Mouse (Mus musculus) heart, adult 11 months (tissue): ENCODE results near the gene Gm17490.
A peak's percentile ranks its signal among the peaks of the same experiment; 100 is the strongest.

Experiments used
- DNase-seq: peaks from one replicate; pipeline ENCODE4 v3.0.0; 2022

Gm17490 gene

DNA sequence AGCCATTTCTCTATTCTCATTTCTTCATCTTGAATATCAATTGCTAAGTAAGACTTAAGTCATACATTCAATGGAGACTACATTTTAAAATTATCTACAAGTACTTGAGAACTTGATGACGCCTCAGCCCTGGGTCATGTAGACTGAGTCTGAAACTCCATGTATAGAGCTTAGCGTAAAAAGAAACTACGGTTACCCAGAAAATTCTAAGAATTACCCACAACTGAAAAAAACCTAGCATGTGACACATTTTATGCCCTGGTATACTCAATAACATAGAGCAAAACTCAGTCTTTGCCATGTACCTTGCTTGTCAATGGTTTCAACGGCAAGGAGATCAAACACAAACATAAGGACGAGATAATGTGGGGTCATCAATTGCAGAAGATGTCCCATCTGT, at the start of gene Gm17490:
Gene Gm17490 (minus strand): TSS at position 375 of the 400 bp plus-strand sequence.
- DNase-seq = no peak

DNA sequence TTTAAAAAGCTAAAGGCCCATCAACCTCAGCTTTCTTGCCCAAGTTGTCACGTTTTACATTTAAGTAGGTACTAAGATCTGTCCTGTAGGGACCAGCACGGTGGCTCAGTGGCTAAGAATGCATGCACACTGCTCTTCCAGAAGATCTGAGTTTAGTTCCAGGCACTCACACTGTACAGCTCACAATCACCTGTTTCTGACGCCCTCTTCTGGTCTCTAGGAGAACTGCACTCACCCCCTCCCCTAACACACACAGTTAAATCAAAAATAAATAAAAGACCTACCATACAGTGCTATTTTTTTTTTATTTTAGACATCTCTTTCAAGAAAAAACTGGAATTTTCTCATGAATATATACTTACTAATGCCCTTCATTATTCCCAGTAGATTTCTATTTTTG, 46.1 kb upstream of the Gm17490 start:
- peak; percentile 19 for DNase-seq

DNA sequence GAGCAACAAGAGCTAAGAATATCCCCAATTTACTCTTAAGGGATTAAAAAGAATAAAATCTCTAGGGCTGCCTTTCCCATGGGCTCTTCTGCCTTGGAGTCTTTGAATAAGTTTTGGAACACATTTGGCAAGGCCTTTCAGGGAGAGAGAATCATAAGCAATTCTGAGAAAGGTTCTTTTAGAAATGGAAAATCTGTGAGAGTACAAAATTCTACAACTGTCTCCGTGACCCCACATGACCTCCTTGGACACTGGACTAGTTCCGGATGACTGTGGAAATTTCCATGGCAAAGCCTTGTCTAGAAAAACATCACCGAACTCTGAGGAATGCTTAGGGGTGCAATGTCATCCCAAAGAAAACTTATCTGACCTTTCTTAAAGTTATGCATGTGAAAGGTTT, 39.3 kb upstream of the Gm17490 start:
- DNase-seq = peak; percentile 92

DNA sequence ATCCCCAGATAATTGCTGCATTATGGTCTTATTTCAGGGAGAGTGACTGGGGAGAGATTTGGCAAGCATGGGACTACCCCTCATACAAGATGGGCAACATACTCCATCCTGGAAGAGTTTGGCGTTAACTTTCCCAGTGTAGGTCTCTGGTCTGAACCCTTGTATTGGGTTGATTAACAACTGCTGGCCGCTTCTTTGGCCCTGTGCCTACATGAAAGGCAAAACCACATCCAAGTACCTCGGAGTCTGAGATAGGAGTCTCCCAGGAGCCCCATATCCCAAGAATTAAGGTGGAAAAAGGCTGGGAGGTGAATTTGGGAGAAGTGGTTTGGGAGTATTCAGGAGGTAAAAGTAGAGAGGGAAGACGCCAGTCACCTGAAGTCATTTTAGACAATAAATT, 38.7 kb upstream of the Gm17490 start:
- DNase-seq = peak; percentile 90

DNA sequence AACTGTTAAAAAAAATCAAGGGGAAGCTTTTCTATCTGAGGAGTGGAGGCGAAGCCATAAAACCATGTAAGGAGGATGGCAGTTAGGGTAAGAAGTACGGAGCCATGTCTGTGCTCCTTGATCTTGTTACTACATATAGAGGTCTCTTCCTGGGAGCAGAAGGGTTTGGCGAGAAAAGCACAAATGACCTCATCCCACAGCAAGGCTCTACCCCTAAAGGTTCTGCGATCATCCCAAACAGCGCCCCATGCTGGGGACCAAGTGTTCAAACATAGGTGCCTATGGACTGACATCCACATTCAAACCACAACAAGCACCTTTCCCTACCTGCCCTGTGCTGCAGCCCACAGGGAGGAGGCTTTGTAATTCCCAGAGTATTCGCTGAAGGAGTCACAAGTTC, 38.3 kb upstream of the Gm17490 start:
- DNase-seq = peak; percentile 87

DNA sequence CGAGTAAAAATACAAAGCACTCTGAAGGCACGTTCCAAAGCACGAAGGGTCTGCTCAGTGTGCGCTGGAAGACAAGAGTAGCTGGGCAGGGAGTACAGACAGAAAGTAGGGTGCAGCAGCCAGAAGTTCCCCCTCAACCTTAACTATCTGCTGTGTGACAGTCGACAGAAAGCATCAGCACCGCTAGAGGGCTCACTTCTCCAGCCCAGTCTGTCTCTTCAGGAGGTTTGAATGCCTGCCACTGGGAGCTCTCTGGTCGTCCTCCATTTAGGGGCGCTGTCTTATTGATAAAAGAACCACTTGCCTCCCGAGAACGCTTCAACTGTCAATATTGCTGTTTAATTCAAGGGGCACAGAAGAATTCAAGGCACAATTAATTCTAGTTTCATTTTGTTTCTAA, 37.9 kb upstream of the Gm17490 start:
- peak; percentile 97 for DNase-seq

DNA sequence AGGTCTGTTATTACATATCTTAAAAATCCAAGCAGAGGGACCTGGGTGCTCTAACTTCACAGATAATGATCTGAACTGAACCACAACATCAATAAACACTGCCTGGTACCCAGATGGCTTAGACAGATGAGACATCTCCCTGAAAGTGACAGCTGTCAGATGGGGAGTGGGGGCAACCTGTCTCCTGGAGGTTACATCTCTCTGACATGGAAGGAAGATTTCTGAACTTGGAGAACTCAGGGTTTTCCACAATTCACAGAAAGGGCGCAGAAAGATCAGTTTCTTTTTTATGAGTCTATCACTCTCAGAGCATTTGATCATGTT, 36.8 kb upstream of the Gm17490 start:
- no peak for DNase-seq

DNA sequence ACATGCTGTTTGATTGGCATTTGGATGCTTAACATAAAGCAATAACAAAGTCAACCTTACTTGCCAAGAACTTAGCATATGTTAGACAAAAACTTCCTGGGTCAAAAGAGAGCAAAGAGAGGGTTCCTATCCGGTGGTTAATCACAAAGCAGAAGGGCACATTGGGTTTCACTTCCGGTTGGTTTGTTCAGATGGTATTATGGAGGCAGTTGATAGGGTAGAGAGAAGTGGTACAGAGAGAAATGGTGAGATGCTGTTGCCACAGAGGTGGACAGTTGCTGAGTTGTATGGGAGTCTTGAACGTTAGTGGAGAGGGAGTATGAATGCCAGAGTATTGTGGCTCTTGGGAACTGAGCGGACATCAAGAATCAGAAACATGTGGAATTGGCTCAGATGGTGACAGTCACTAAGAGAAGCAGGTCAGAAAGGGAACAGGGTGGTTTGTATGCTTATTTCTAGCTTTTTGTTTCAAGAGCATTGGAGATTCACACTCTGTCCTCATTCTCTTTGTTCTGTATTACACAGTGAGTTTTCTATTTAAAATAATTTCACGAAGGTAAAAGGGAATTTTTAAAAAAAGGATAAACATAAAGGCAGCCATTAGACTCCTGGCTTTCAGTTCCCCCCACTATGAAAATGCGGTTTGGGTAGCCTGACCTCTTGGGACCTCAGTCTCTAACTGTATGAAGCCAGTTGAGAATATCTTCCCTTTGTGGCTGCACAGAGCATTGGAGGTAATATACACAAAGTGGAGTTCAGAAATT, 36.3 kb upstream of the Gm17490 start:
- no peak for DNase-seq

DNA sequence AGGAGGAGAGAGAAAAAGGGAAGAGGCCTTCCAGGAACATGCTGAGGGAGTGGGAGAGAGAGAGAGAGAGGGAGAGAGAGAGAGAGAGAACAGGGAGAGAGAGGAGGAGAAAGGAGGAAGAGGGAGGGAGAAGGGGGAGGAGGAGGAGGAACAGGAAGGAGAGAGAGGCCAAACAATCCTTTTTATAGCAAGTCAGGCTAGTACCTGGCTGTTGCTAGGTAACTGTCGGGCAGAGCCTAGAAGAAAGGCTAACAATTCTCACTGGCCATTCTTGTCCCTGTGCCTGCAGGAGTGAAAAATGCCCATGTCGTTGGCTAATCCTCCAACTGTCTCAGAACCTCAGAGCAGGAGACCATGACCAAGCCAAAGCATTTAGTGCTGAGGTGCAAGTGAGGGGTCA, 33.2 kb upstream of the Gm17490 start:
- no peak for DNase-seq

DNA sequence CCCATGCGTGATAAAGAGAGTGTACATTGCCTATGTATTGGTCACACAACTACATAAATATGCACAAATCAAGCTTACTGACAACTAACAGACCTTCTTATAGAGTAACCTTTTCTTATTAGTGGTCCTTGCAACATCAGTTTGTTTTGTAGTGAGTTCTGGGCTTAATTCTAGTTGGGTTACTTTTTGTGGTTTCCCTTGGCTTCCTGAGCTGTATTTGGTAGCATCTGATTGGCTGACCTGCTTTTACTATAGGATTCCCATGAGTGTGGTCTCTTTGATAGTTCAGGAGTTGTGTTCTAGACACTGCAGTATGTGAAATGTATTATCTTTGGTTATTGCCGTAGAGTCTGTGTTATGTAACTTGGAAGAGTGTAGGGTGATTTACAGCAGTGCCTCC, 31.5 kb upstream of the Gm17490 start:
- no peak for DNase-seq

DNA sequence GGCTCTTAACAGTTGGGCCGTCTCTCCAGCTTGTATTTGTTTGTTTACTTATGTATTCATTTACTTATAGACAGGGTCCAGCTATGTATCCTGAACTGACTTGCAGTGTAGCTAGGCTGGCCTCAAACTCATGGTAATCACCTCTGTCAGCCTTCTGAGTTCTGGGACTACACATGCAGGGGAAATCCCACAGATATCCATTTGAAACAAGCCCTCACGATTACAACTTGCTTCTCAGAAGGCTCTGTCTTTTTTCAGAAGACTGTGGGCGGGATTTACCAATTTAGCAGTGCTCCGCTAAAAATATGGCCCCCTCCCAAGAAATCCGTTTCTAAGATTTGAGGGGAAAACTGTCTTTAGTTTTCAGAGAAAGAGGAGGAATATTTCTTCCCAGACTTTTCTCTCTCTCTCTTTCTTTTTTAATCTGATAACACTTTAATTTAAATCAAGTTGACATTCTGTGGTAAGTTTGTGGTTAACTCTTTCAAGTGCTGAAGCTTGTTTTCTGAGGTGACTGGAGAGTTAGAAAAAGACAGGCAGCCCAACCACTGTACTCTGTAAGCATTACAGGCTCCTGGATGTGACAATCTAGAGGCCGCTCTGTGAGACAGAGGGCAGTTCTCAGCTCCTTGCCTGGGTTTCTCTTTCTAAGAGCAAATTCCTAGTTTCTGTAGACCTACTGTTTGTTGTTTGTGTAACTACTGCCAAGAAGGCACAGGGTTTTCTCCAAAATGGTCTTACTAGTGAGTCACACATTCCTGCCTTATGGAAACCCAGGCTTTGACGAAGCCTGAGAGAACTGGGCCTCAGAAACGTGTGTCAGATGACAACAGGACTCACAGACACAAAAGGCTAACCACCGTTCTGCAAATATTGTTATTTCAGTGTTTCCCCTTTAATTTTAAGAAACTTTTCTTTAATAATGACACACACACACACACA, 29.2 kb upstream of the Gm17490 start:
- DNase-seq = no peak

DNA sequence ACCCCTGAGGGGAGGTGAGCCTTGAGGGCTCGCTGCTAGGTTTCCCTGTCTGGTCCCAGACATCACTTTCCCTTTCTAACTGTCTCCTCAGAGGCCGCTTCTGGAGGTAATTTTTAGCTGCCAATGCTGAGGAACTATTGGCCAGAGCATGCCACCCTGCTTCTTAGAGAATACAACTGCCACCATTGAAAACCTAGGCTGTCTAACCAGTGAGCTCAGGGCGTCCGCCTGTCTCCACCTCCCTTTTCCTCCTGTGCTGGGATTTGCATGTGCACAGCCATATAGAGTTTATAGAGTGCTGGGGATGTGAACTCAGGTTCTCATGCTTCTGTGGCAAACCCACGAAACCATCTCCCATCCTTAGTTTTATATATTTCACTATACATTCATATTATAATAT, 27.7 kb upstream of the Gm17490 start:
- DNase-seq = no peak

DNA sequence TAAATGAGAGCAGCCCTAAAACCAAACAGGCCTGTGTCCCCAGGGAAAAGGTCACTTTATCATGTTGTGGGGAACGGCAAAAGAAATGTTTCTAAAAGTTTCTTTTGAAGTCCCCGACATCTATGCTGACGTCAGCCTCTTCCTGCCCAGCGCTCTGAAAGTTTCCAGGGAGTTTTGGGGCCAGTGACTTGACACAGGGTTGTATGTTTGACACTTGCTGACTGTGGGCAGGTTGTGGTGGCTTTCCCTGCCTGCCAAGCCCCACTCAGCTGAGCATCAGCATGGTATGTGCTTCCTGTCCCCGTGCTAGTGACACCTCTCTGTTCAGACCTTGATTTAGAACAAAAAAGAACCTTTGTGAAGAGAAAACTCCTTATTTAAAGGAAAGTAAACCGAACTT, 27.3 kb upstream of the Gm17490 start:
- DNase-seq = no peak

DNA sequence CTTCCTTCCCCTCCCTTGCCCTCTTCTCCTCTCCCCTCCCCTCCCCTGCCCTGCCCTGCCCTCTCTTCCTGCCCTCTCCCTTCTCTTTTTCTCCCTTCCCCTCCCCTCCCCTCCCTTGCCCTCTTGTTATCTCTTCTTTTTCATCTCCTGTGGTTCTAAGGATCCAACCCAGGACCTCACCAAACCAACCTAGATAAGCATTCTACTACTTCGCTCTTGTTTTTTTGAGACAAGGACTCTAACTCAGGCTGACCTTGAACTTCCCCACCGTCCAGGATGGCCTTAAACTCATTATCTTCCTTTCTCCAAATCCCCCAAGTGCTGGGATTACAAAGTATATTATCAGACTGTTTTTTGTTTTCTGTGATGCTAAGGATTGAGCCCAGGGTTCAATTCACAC, 26.7 kb upstream of the Gm17490 start:
- DNase-seq = no peak

DNA sequence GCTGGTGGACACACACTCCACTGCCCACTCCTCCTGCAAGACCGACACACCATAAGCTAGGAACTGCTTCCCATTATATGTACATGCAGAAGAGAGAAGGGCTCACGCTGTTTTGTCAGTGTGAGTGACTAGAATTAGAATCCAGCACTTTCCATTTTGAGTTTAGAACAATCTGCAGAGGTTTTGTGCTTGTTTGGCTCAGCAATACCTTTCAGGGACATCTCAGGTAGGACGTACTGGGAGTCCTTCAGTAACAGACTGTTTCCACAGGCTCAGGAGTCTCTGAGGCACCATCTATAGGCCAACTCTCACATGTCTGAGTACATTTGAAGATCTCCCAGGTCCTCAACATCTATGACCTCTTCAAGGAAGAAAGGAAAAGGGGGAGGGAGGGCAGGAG, 26.1 kb upstream of the Gm17490 start:
- DNase-seq = no peak

DNA sequence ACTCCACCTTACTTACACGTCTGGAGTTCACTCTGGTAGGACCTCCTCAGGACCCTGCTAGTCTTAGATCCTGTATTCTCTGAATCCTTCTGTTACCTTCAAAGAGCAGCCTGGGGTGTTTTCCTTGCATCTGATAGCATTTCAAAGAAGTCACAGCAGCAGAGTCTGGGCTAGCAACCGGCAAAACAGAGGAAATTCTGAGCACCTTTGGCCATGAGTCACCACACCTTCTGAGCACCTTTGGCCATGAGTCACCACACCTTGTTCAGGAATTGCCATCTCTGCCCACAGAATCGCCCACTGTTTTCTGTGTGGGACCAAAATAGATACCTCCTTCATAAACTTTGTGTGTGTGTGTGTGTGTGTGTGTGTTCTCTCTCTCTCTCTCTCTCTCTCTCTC, 25.4 kb upstream of the Gm17490 start:
- no peak for DNase-seq

DNA sequence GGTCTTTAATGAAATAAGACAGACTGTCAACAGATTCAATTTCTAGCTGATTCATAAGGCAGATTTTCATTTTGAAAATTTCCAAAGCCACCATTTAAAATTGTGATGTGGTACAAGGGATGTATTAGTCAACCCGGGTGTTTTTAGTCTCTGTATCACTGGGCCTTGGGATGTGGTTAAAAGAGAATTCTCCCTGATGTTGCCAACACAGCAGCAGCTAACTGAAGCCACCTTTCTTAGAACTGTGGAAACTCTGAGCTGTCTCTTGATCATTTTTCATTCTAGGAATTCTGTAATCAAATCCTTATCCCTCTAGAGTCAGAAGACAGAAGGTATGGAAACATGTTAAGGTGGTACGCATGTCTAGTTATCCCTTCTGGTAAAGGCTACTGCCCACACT, 19.2 kb upstream of the Gm17490 start:
- DNase-seq = no peak

DNA sequence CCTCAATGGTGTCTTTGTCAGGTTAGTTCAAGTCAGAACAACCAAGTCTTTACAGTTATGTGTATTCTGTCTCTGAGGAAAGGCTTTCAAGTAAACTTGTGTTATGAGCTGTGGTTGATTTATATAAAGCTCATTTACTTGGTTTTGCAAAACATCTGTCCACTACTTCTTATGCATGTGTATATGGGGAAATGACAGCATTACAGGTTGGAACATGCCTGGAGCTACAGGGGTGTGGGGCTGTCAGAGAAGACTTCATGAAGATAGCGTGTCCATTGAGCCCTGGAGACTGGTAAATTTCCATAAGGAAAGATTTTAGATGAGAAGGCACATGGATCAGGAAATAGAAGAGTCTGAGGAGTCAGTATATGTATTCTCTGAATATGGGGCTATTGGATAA, 18.0 kb upstream of the Gm17490 start:
- no peak for DNase-seq

DNA sequence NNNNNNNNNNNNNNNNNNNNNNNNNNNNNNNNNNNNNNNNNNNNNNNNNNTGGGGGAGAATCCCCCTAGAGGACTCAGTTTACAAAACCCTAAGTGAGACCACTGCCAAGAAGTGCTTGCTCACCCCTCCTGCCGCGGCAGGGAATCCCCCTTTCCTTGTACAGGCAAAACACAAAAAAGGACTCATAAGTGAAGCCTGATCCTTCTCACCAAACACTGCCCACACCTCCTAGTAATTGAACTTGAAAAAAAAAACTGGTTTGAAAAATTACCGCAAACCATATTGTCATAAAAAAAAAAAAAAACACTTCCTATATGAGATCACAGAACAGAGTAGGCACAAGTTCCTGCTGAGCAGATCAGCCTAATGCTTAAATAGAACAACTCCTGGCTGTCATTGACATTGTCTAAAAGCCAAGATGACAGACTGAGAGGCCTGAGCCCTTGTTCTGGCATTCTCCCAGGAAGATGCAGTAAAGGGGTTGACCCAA, 16.4 kb upstream of the Gm17490 start, which contains the start of gene Il2ra:
Gene Il2ra (plus strand): TSS at position 357 of the 491 bp plus-strand sequence.
- DNase-seq = no peak

DNA sequence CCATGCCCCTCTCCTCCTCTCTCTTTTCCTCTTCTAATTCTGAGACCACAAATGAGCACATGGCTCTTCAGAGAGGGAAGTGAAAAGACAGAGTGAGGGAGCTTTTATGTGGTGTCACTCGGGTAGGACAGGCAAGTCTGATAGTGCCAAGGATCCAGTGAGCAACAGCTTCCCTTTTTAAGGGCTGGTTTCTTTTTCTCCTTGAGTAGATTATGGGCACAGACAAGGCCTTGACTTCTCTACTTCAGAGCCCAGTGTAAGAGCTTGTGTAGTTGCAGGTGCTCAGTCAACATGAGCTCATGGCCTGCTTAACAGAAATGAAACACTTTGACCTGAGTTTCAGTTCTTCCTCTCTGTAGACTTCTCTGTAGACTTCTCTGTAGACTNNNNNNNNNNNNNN, 11.1 kb upstream of the Gm17490 start:
- peak; percentile 91 for DNase-seq

DNA sequence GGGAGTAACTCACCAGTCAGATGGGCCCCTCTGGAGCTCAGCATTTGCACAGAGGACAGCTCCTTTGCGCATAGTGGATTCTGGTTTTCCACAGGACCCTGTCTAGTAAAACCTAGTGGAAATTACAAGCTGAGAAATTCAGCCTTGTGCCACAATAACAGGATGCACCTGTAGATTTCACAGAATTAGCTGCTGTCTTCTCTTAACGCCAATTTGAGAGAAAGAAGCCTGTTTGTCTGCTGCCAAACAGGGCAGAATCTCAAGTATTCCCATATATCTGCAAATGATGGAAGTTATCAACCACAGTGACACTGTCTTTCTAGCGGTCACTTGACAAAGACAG, 10.0 kb upstream of the Gm17490 start:
- no peak for DNase-seq

DNA sequence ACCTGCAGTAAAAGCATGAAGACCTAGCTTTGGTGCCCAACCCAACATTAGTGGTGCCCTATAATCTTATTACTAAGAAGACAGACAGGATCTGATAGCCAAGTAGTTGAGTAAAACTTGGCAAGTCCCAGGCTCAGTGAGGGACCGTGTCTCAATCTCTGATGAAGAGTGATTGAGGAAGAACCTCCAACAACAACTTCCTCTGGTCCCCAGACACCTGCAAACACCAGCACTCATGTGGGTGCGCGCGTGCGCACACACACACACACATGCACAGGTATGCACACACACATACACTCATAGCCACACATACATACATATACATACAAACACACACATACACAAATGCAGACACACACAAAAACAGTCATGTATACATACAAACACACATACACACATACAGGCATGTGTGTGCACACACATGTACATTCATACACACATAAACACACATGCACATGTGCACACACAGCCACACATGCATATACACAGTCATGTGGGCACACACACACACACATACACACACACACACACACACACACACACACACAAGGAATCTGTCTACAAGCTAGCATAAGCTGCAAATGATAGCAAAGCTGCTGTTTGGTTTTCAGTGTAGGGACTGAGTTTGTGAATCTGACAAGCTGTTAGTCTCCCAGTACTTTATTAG, 9.5 kb upstream of the Gm17490 start:
- DNase-seq = no peak

DNA sequence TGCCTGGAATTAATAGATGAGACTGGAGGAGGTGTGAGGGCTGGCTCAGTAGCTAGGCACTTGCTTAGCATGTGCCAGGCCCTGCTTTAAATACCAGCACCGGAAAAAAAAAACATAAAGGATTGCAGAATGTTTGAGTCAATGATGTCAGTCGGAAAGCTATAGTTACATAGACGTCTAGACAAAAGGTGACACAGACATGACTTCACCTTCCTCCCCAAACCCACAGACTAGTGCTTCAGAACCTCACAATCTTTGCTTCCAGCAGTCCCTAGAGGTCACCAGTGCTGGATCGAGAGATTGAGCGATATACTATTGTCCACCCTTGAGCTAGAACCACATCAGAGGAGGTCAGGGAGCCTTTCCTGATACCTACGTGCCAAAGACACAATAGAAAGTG, 9.0 kb upstream of the Gm17490 start:
- DNase-seq = no peak

DNA sequence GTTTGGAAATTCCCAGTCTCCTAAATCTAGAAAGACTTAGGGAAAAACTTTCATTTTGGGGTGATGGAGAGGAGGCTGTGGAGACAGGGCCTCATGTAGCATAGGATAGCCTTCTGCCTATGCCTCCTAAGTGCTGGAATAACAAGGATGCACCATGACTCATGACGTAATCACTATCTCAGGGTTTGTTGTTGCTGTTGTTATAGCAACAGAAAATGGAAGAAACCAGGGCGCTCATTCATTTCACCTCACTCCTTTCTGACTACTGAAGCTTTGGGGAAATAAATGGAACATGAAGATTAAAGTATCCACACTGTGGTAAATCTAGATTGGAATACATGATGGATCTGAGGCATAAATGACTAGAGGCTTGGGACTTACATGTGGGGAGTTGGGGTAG, 2.3 kb downstream of the Gm17490 start:
- DNase-seq = no peak
